Mouse (Mus musculus) G1E (cell line): Measurements from ENCODE around the gene Trnp1.
"Not testable (repeated sequence)": the region's sequence is repeated elsewhere in the genome, so short reads cannot be mapped to it uniquely, and the experiment has no call there.

Experiments used
- CTCF ChIP-seq: IDR thresholded peaks from 2 replicates; pipeline ENCODE4 v1.5.1; 2012; ENCODE audit warnings: low read depth, low read length, inconsistent platforms, mixed read lengths
- GATA1 ChIP-seq: IDR thresholded peaks from 2 replicates; pipeline ENCODE4 v1.6.1; 2012; ENCODE audit warnings: borderline replicate concordance, low read length, inconsistent platforms, mixed read lengths
- TAL1 ChIP-seq: conservative IDR thresholded peaks from 2 replicates; pipeline ENCODE4 v1.6.1; 2012; ENCODE audit warnings: low read depth, low read length, inconsistent platforms, mixed read lengths

- not testable (repeated sequence) for TF ChIP-seq CTCF, GATA1, TAL1
Observed at GRCm38 (mm10) chr4:133512511-133512910, 14.2 kb upstream of the Trnp1 start.
